Mouse (Mus musculus): ENCODE measurements at regions not wholly inside any gene's neighbourhood (a gene's known extent, or its start where the extent isn't known, plus 50 kb on each side); places are given as distances from the start of the nearest gene placed in this dataset.
A peak's percentile ranks its signal among the peaks of the same experiment; 100 is the strongest.

GRCm38 (mm10) chr1:60650158-60650557 is 66.4 kb upstream of the Cd28 start:
- DNase-seq (ENCODE audit: low read depth): no peak
- TF ChIP-seq POLR2A (IDR thresholded peaks at IDR 0.05; ENCODE audit: borderline replicate concordance, extremely low read depth, insufficient read depth, insufficient read length, poor library complexity, severe bottlenecking) (no peak), CTCF (IDR thresholded peaks at IDR 0.05; ENCODE audit: borderline replicate concordance, extremely low read depth, insufficient read depth, insufficient read length) (no peak)

DNA sequence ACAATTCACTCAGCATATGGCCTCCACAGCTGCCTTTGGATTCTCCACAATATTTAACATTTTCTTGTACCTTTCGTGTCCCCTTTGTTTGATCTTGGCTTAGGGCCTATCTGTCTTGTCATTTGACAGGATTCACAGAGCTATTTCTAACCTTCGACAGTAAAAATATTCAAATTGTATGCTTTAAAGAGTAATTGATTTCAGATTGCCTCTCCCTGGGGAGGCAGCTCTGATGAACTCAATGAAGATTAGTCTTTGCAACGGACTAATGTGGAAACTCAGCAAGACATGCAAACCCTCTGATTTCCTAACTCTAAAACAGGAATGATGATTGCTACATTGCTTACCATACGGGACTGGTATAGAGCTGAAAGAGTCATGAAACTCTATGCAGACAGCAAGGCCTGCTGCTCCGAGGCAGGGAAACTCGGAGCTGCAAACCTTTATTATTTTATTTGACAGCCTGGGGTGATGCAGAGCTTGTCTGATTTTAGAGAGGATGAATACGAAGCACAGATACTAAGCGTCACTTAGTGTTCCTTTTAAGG is 67.2 kb upstream of the Cd28 start:
- TF ChIP-seq POLR2A (IDR thresholded peaks at IDR 0.05; ENCODE audit: borderline replicate concordance, extremely low read depth, insufficient read depth, insufficient read length, poor library complexity, severe bottlenecking) (no peak), CTCF (IDR thresholded peaks at IDR 0.05; ENCODE audit: borderline replicate concordance, extremely low read depth, insufficient read depth, insufficient read length) (no peak)
- peak; percentile 76 for DNase-seq (ENCODE audit: low read depth)

DNA sequence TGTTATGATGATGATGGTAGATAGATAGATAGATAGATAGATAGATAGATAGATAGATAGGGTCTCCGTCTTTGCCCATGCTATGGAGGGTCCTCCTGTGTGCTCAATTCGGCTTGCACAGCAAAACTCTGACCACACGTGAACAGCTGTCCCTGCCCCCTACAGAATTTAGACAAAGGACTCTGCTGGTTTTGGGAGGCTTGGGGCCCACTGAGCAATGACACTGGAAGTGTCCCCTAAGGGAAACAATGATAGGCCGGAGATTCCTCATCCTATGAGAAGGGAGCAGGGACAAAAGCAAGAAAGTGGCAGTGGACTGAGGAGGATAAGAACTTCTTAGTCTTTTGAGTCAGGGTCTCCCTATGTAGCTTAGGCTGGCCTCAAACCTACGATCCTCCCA is 69.8 kb upstream of the Cd28 start:
- DNase-seq (ENCODE audit: low read depth): no peak
- TF ChIP-seq CTCF (IDR thresholded peaks at IDR 0.05; ENCODE audit: borderline replicate concordance, extremely low read depth, insufficient read depth, insufficient read length) (no peak), POLR2A (IDR thresholded peaks at IDR 0.05; ENCODE audit: borderline replicate concordance, extremely low read depth, insufficient read depth, insufficient read length, poor library complexity, severe bottlenecking) (no peak)

- no peak for DNase-seq (ENCODE audit: low read depth)
- TF ChIP-seq CTCF (IDR thresholded peaks at IDR 0.05; ENCODE audit: borderline replicate concordance, extremely low read depth, insufficient read depth, insufficient read length): no peak
- TF ChIP-seq POLR2A (IDR thresholded peaks at IDR 0.05; ENCODE audit: borderline replicate concordance, extremely low read depth, insufficient read depth, insufficient read length, poor library complexity, severe bottlenecking): no peak
Observed at GRCm38 (mm10) chr1:60646174-60646573, 70.4 kb upstream of the Cd28 start.

DNA sequence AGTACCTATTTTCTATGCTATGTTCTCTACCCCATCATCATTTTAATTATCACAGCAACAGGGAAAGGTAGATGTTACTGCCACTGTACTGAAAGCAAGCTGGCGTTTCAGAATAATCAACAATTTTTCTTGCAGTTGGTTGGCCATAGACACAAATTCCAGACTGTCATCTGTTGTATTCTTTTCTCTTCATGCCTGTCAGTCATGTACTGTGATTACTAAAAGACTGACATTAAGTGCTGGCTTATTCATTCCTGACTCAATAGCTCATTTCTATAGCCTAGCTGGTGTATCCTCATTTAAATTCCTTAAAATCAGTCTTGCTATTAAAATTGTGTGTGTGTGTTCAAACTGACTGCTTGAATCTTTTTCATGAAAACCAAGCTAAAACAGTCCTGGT is 71.4 kb upstream of the Cd28 start:
- DNase-seq (ENCODE audit: low read depth): peak; percentile 82
- TF ChIP-seq CTCF (IDR thresholded peaks at IDR 0.05; ENCODE audit: borderline replicate concordance, extremely low read depth, insufficient read depth, insufficient read length) (no peak), POLR2A (IDR thresholded peaks at IDR 0.05; ENCODE audit: borderline replicate concordance, extremely low read depth, insufficient read depth, insufficient read length, poor library complexity, severe bottlenecking) (no peak)

DNA sequence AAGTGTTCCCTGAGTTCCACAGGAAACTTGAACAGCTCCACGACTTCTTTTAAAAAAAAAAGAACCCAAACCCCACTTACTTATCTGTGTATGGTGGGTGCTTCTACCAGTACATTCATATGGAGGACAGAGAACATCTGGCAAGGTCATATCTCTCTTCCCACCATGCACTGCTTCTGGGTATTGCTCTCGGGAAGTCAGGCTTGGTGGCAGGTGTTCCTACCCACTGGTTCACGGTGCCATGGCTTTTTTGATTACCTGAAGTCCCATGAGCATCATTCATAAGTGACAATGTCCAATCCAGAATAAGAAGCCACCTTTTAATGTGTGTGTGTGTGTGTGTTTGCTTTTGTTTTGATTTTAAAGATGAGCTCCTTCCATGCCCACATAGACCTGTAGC is 73.8 kb upstream of the Cd28 start:
- no peak for TF ChIP-seq POLR2A (IDR thresholded peaks at IDR 0.05; ENCODE audit: borderline replicate concordance, extremely low read depth, insufficient read depth, insufficient read length, poor library complexity, severe bottlenecking)
- no peak for TF ChIP-seq CTCF (IDR thresholded peaks at IDR 0.05; ENCODE audit: borderline replicate concordance, extremely low read depth, insufficient read depth, insufficient read length)
- no peak for DNase-seq (ENCODE audit: low read depth)

- no peak for DNase-seq (ENCODE audit: low read depth)
- TF ChIP-seq POLR2A (IDR thresholded peaks at IDR 0.05; ENCODE audit: borderline replicate concordance, extremely low read depth, insufficient read depth, insufficient read length, poor library complexity, severe bottlenecking): no peak
- no peak for TF ChIP-seq CTCF (IDR thresholded peaks at IDR 0.05; ENCODE audit: borderline replicate concordance, extremely low read depth, insufficient read depth, insufficient read length)
Observed at GRCm38 (mm10) chr1:60642175-60642574, 74.4 kb upstream of the Cd28 start.

GRCm38 (mm10) chr1:60641324-60641764 is 74.4 kb upstream of the Raph1 start:
- no peak for TF ChIP-seq POLR2A (IDR thresholded peaks at IDR 0.05; ENCODE audit: borderline replicate concordance, extremely low read depth, insufficient read depth, insufficient read length, poor library complexity, severe bottlenecking)
- no peak for TF ChIP-seq CTCF (IDR thresholded peaks at IDR 0.05; ENCODE audit: borderline replicate concordance, extremely low read depth, insufficient read depth, insufficient read length)
- DNase-seq (ENCODE audit: low read depth): no peak

- TF ChIP-seq CTCF (IDR thresholded peaks at IDR 0.05; ENCODE audit: borderline replicate concordance, extremely low read depth, insufficient read depth, insufficient read length) (no peak), POLR2A (IDR thresholded peaks at IDR 0.05; ENCODE audit: borderline replicate concordance, extremely low read depth, insufficient read depth, insufficient read length, poor library complexity, severe bottlenecking) (no peak)
- DNase-seq (ENCODE audit: low read depth): peak; percentile 66
Observed at GRCm38 (mm10) chr1:60639536-60639935, 72.6 kb upstream of the Raph1 start.

GRCm38 (mm10) chr1:60639059-60639458 is 72.2 kb upstream of the Raph1 start:
- no peak for DNase-seq (ENCODE audit: low read depth)
- no peak for TF ChIP-seq CTCF (IDR thresholded peaks at IDR 0.05; ENCODE audit: borderline replicate concordance, extremely low read depth, insufficient read depth, insufficient read length)
- TF ChIP-seq POLR2A (IDR thresholded peaks at IDR 0.05; ENCODE audit: borderline replicate concordance, extremely low read depth, insufficient read depth, insufficient read length, poor library complexity, severe bottlenecking): no peak

DNA sequence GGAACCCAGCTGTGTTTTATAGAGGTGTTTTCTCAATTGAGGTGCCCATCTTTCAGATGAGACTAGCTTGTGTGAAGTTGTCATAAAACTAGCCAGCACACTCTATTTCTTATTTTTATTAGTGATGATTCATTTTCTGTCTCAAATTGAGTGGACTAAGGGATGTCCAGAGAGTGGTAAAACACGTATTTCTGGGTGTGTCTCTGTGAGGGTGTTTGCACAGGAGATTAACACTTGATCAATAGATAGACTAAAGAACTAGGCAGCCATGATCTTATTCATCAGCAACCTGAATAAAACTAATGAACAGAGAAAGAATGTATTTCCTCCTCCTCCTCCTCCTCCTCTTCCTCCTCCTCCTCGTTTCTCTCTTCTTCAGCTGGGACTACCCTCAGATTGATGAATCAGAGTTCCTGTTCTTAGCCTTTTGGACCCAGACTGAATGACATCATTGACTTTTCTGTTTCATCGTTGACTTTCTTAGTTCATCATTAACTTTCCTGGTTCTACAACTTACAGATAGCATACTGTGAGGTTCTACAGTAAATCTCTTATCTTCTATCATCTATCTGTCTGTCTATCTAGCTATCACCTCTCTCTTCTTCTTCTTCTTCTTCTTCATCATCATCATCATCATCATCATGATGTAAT is 70.0 kb upstream of the Raph1 start:
- TF ChIP-seq POLR2A (IDR thresholded peaks at IDR 0.05; ENCODE audit: borderline replicate concordance, extremely low read depth, insufficient read depth, insufficient read length, poor library complexity, severe bottlenecking) (no peak), CTCF (IDR thresholded peaks at IDR 0.05; ENCODE audit: borderline replicate concordance, extremely low read depth, insufficient read depth, insufficient read length) (no peak)
- no peak for DNase-seq (ENCODE audit: low read depth)

Measured in brain, embryonic 14.5 days (tissue).